Mouse (Mus musculus) forebrain, embryonic 11.5 days (tissue): ENCODE measurements around the gene Cep350. TPM values are rescaled to one million over a fixed set of nuclear protein-coding genes. Genes with fewer than 3 reads are reported as not detected.

Experiments
- ATAC-seq: fragments of 200-750 bp; cut with Nextera tagmentation; replicated peaks from 2 replicates; pipeline ENCODE4 v1.8.0; 2017; ENCODE audit warnings: moderate TSS enrichment; ENCODE audit not compliant: low FRiP score
- DNase-seq: peaks from one replicate; pipeline ENCODE4 v3.0.0-alpha.2; 2017; ENCODE audit warnings: low spot score
- H3K27ac ChIP-seq: fragments of 300-500 bp; sonication (generic); 2 replicates; pipeline ENCODE4 v1.5.1; 2014; ENCODE audit warnings: low read depth, low read length
- H3K27me3 ChIP-seq: fragments of 300-500 bp; sonication (generic); 2 replicates; pipeline ENCODE4 v1.6.1; 2014; ENCODE audit warnings: mild to moderate bottlenecking, low read length, mixed read lengths; ENCODE audit not compliant: control insufficient read depth, insufficient read depth
- H3K36me3 ChIP-seq: fragments of 300-500 bp; sonication (generic); 2 replicates; pipeline ENCODE4 v1.6.1; 2014; ENCODE audit warnings: mild to moderate bottlenecking, low read length, moderate library complexity, mixed read lengths; ENCODE audit not compliant: control insufficient read depth, insufficient read depth
- H3K4me1 ChIP-seq: fragments of 300-500 bp; sonication (generic); replicated peaks from 2 replicates; pipeline ENCODE4 v1.6.1; 2014; ENCODE audit warnings: low read length, mixed read lengths; ENCODE audit not compliant: control insufficient read depth, insufficient read depth
- H3K4me2 ChIP-seq: fragments of 300-500 bp; sonication (generic); 2 replicates; pipeline ENCODE4 v1.6.1; 2014; ENCODE audit warnings: low read depth, mild to moderate bottlenecking, low read length, moderate library complexity, mixed read lengths; ENCODE audit not compliant: severe bottlenecking
- H3K4me3 ChIP-seq: fragments of 300-500 bp; sonication (generic); 2 replicates; pipeline ENCODE4 v1.5.1; 2014; ENCODE audit warnings: low read depth, low read length
- H3K9ac ChIP-seq: fragments of 300-500 bp; sonication (generic); 2 replicates; pipeline ENCODE4 v1.6.1; 2014; ENCODE audit warnings: low read length
- H3K9me3 ChIP-seq: fragments of 300-500 bp; sonication (generic); 2 replicates; pipeline ENCODE4 v1.6.1; 2016; ENCODE audit warnings: low read length, mixed read lengths; ENCODE audit not compliant: control insufficient read depth
- WGBS: fragments of 180-500 bp; shearing (Covaris S2); extraction: QIAGEN DNeasy Blood & Tissue Kit; methylation state at CpG from one replicate; pipeline ENCODE4 v1.1.7; 2014; 5-methylcytosine and 5-hydroxymethylcytosine counted together
- polyA plus RNA-seq: library from polyadenylated mRNA; unstranded; fragments of >200 nt; fragmentation: Nextera tagmentation; extraction: Ambion mirVana; gene quantifications from 2 replicates; pipeline ENCODE4 v1.2.1, GENCODE M21; 2014

The Cep350 gene
- polyA plus RNA-seq, 1 experiment from 2014 or later: 9.7 TPM

DNA sequence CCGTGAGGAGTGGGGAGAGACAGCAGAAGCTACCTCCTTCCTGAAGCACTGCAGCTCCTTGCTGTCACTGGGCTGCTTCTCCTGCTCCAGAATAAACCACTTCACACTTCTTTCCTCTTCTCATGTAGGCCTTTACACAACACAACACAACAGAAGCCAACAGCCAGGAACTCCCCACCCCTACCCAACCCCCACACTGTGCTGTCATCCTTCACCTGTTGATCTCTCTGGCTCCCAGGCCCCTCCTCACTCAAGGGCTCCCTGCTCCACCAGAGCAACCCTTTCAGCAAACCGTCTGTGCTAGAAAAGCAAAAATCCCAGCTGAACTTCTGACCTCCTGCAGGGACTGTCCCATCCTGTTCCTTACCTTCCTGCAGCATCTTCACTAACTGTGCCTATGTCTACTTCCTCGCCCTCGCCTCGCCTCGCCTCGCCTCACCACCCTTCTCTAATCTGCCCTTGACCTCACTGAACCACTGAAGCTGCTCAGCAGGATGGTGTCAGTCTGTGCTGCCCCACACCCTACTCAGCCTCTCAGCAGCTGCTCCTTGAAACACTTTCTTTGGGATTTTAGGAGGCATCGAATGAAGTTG is 145.3 kb downstream of the Cep350 start:
- no peak overlapping the region for H3K27ac ChIP-seq
- H3K4me1 ChIP-seq: no peaks in the 10 kb centered on the region
- ATAC-seq (no peak), DNase-seq (no peak)
- no peaks in the 10 kb centered on the region for H3K9me3 ChIP-seq
- no peak overlapping the region for H3K4me3 ChIP-seq
- H3K4me2 ChIP-seq: no peak overlapping the region
- H3K36me3 ChIP-seq: no peaks in the 10 kb centered on the region
- WGBS: 66% methylated on average over 8 of the region's 8 CpGs
- no peak overlapping the region for H3K9ac ChIP-seq
- no peaks in the 10 kb centered on the region for H3K27me3 ChIP-seq

DNA sequence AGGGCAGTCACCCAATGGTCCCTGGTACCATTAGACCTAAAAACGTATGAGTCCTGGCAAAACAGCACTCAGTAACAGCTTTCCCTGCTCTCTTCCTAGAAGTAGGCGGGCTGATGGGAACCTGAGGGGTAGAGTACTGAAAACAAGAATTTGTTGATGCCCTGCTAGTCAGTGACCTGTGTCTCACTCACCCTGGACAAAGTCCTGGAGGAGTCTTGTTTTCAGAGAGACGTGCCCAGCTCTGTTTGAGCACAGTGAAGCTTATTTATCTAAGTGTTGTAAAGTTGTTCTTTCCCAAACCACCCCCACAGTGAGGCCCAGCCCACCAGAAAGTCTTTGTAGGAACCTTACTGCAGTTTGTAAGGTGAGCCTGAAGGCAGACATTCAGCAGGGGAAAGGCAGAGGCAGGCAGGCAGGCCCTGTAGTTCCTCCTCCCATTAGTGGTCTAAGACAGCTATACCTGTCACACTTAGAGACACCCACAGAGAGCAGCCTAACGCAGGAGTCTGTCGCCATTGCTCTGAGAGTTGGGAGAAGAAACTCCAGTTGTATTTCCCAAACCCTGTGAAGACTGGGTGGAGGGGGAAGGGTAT is 146.2 kb downstream of the Cep350 start:
- Histone ChIP-seq H3K27me3 (no peaks in the 10 kb centered on the region), H3K4me3 (no peak overlapping the region), H3K4me2 (no peak overlapping the region), H3K9me3 (no peaks in the 10 kb centered on the region), H3K9ac (no peak overlapping the region), H3K4me1 (no peaks in the 10 kb centered on the region), H3K27ac (no peak overlapping the region), H3K36me3 (no peaks in the 10 kb centered on the region)
- WGBS: 59% methylated on average over 5 of the region's 5 CpGs
- DNase-seq: no peak
- ATAC-seq: no peak

DNA sequence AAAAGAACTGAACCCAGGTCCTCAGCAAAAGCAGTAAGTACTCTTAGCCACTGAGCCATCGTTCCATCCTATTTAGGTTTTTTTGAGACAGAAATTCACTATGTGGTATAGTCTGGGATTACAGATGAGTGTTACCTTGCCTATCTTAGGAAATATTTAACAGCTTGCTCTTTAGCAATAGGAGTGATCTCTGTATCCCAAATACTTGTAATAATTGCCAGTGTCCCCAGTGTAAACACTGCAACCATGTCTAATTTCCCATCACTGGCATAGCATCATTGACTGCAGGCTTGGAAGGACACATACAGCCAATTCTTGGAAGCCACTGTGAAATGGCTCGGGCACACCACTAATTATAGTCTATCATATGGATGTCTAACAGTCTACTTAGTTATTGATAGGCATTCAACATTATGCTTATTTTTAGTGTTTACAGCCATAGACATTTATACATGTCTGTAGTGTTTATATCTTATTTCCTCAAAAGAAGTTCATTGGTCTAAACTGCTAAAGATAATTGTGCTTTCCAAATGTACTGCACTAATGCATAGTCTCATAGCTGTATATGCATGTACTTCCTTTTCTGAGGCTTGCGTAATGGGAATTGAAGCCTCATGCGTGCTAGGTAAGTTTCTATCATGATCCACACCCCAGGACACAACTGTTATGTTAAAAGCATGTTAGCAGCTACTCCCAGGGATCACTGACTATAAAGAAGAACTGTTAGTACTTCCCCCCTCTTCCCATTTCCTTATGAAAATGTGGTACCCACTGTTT is 146.9 kb downstream of the Cep350 start:
- Histone ChIP-seq H3K27ac (no peak overlapping the region), H3K27me3 (no peaks in the 10 kb centered on the region), H3K36me3 (no peaks in the 10 kb centered on the region), H3K4me1 (no peaks in the 10 kb centered on the region), H3K4me2 (no peak overlapping the region), H3K9me3 (no peaks in the 10 kb centered on the region), H3K9ac (no peak overlapping the region), H3K4me3 (no peak overlapping the region)
- 89% methylated on average over 4 of the region's 4 CpGs for WGBS
- ATAC-seq (no peak), DNase-seq (no peak)

DNA sequence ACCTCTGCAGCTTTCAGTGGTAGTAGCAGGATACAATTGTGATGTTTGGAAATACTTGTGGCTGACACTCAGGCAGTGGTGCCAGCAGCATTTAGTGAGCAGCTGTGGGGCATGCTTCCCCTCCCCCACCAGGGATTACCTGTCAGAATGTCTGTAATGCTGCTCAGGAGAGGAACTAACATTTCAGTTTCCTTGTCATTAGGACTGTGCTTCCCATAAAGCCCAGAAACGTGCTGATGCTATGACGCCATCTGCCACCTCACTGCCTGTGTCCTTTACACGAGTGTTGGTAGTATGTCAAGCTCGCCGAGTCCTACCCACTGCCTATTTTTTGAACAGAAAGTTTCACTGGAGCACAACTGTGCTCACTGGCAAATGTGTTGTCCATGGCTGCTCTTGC is 152.4 kb downstream of the Cep350 start:
- WGBS: 91% methylated on average over 5 of the region's 5 CpGs

DNA sequence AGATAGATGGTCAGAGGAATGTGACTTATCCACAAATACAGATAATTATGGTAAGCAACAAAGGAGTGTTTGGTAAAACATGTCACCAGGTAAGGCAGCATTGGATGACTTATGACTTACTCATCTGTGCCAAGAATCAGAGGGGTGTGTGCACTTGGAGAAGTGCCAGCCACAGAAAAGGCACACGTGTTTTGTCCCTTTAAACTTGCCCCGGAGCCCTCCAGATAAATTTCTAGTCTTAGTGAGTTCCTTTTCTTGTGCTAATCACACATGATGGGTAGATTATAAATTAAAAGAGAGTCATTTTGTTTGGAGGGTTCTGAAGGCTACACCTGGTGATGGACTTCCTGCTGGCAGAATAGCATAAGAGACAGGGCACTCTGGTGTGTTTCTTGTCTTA is 156.9 kb downstream of the Cep350 start:
- WGBS: 75% methylated on average over 2 of the region's 2 CpGs
- no peaks in the 10 kb centered on the region for H3K9me3 ChIP-seq

More for the DNA sequence above, 152.4 kb downstream of the Cep350 start:
- H3K27me3 ChIP-seq: no peaks in the 10 kb centered on the region
- ATAC-seq: no peak
- no peak for DNase-seq
- no peak overlapping the region for H3K4me3 ChIP-seq
- H3K36me3 ChIP-seq: no peaks in the 10 kb centered on the region
- no peak overlapping the region for H3K27ac ChIP-seq
- no peaks in the 10 kb centered on the region for H3K4me1 ChIP-seq
- H3K9me3 ChIP-seq: no peaks in the 10 kb centered on the region
- no peak overlapping the region for H3K4me2 ChIP-seq
- H3K9ac ChIP-seq: no peak overlapping the region

DNA sequence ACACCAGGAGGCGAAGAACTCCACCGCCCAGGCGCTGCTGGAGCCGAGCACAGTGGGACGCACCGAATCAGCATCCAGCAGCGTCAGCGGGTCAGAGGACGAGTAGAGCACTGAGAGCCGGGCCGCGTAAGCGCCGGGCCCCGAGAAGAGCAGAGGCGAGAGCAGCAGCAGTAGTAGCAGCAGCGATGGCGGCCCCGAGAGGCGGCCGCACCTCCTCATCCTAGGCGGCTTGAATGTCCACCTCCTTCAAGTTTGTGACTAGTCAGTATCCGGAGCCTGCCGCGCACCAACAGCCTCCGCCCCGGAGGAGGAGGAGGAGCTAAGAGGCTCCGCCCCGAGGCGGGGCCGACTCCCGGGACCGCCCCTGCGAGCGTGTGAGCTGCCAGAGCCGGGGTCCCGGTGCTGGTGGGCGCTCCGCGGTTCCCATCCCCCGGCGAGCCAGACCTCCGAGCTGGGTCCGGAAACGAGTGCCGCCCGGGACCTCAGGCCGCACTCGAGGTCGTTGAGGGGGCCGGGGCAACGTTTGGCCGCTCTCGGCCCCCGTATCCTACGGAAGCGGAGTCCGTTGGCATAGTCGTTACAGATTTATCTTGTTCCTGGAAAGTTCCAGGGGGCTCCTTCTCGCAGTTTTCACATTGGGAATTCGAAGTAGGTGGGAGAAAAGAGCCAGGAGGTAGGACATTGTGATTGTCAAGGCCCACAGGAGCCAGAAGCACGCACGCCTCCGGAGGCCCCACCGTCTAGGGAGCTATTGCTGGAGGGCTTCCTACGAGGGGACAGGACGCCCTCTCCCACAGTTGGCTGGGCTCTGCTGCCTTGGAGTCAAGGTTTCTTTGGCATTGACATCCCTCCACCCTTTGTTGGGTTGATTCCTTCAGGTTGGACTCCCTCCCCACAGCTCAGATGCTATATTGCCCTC is 160.2 kb downstream of the Cep350 start, which contains the start of gene Qsox1:
Qsox1 (minus strand) TSS at position 309 of the 919 bp plus-strand sequence.
- ATAC-seq (peak; percentile 94), DNase-seq (peak; percentile 95)
- under 1% methylated on average over 55 of the region's 67 CpGs for WGBS

More for the DNA sequence above, 156.9 kb downstream of the Cep350 start:
- Histone ChIP-seq H3K4me2 (no peak overlapping the region), H3K4me3 (no peak overlapping the region), H3K9ac (no peak overlapping the region), H3K27ac (no peak overlapping the region), H3K27me3 (no peaks in the 10 kb centered on the region), H3K4me1 (peaks cover 4% of the 10 kb centered on the region), H3K36me3 (no peaks in the 10 kb centered on the region)
- no peak for DNase-seq
- no peak for ATAC-seq

DNA sequence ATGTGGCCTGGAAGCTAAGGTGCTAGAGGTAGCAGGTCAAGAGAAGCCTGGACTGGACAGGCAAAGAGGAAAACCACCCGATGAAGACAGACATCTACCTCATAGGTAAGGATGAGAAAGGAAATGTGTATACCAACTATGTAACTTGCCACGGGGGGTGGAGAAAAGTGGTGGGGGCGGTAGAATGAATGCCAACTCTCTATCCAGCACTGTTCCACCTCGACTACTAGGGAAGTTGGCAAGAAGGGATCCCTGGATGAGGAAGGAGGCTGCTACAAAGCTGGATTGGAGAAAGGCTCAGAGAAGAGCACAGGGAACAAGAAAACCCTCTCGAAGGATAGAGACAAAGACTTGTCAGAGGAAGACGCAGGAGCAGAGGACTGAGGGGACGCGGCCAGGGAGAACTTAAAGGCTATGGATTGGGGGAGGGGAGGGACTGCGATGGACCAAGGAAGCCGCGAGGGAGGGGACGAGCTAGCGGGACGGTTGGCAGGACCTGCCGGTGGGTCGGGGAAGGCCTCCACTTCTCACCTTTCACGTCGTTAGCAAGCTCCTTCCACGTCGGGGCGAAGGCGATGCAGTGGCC is 161.0 kb downstream of the Cep350 start:
- Histone ChIP-seq H3K4me2 (peak overlapping the region; percentile 59), H3K27me3 (no peaks in the 10 kb centered on the region), H3K27ac (no peak overlapping the region), H3K36me3 (no peaks in the 10 kb centered on the region), H3K4me3 (peak overlapping the region; percentile 79), H3K9ac (peak overlapping the region; percentile 70), H3K9me3 (no peaks in the 10 kb centered on the region), H3K4me1 (peaks cover 5% of the 10 kb centered on the region)
- ATAC-seq (no peak; the same call in 1 of the 2 replicates), DNase-seq (no peak)
- 4% methylated on average over 21 of the region's 22 CpGs for WGBS

More for the DNA sequence above, 160.2 kb downstream of the Cep350 start, which contains the start of gene Qsox1:
- Histone ChIP-seq H3K9ac (peak within 1 kb of the TSS; percentile 70), H3K4me3 (peak within 1 kb of the TSS; percentile 79), H3K4me2 (peak within 1 kb of the TSS; percentile 59), H3K27ac (no peak within 1 kb of the TSS), H3K4me1 (peaks cover 5% of the 10 kb centered on the region), H3K9me3 (no peaks in the 10 kb centered on the region), H3K36me3 (no peaks in the 10 kb centered on the region), H3K27me3 (no peaks in the 10 kb centered on the region)

DNA sequence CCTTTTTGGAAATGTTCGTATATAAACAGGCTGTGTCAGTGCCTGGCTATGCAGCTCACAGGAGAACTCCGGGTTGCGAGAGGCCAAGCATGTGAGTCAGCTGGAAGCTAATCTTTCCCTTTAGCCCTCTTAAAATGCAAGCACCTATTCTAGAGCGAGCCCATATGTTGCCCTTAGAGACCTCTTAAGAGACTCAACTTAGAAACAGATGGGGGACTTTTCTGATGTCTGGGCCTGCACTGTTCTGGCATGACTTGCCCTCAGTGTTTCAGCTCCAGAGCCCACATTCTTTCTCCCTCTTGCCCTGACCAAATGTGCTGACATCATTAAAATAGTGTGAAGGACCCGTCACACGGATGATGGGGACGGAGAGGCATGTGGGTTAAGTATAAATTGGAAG is 162.4 kb downstream of the Cep350 start:
- Histone ChIP-seq H3K4me3 (no peak overlapping the region), H3K9ac (no peak overlapping the region), H3K27me3 (no peaks in the 10 kb centered on the region), H3K4me1 (peaks cover 5% of the 10 kb centered on the region), H3K27ac (no peak overlapping the region), H3K36me3 (no peaks in the 10 kb centered on the region), H3K4me2 (no peak overlapping the region), H3K9me3 (no peaks in the 10 kb centered on the region)
- ATAC-seq (no peak), DNase-seq (no peak)
- WGBS: 75% methylated on average over 7 of the region's 7 CpGs
